Mouse (Mus musculus) kidney, adult 2 months (tissue): ENCODE data around the gene Nudt12.

Experiments
- CTCF ChIP-seq: fragments of 200-500 bp; conservative IDR thresholded peaks from 2 replicates; pipeline ENCODE4 v1.5.1; 2011; ENCODE audit warnings: low read depth, mild to moderate bottlenecking, control low read depth, low read length, moderate library complexity, mixed read lengths; ENCODE audit not compliant: insufficient read depth, insufficient read length
- POLR2A ChIP-seq: fragments of 200-500 bp; IDR thresholded peaks from one replicate; pipeline ENCODE4 v1.6.1; 2011; ENCODE audit warnings: low read depth, low read length, control low read depth

- TF ChIP-seq POLR2A = no peak
- TF ChIP-seq CTCF = no peak
These were observed 20.3 kb upstream of the Nudt12 start for GRCm38 (mm10) chr17:59033445-59033844.
